Mouse (Mus musculus) mouse embryonic stem cell (cell line): ENCODE measurements around the gene Irf8.
"Not testable (repeated sequence)": the region's sequence is repeated elsewhere in the genome, so short reads cannot be mapped to it uniquely, and the experiment has no call there.

Experiments
- in situ Hi-C, 2 experiments: fragments of 300-500 bp; cut with MboI; formaldehyde crosslinking; loops; 1 replicate in 1 of 2; 3 replicates in 1 of 2; pipeline ENCODE4 v1.14.3; 2019 to 2020; ENCODE audit warnings: low sequenced_read_pairs in 2 of 2, low pct_unique_long_range_greater_than_20kb in 1 of 2, mixed read lengths in 1 of 2; ENCODE audit not compliant: unreplicated experiment in 1 of 2

The Irf8 gene

GRCm38 (mm10) chr8:120715200-120715599 is 21.0 kb upstream of the Irf8 start:
- in situ Hi-C loops: no loop called here

GRCm38 (mm10) chr8:120715996-120716680 is 20.0 kb upstream of the Irf8 start:
- in situ Hi-C loops: no loop called here

- in situ Hi-C loops: no loop called here
Observed at GRCm38 (mm10) chr8:120719586-120720236, 16.4 kb upstream of the Irf8 start.

GRCm38 (mm10) chr8:120723025-120723424 is 13.1 kb upstream of the Irf8 start:
- in situ Hi-C loops: no loop called here

- in situ Hi-C loops: not testable (repeated sequence)
Observed at GRCm38 (mm10) chr8:120724096-120724495, 12.1 kb upstream of the Irf8 start.

- in situ Hi-C loops: no loop called here
Observed at GRCm38 (mm10) chr8:120724816-120725575, 11.2 kb upstream of the Irf8 start.

GRCm38 (mm10) chr8:120725576-120725950 is 10.6 kb upstream of the Irf8 start:
- in situ Hi-C loops: no loop called here

- in situ Hi-C loops: no loop called here
Observed at GRCm38 (mm10) chr8:120726051-120726450, 10.1 kb upstream of the Irf8 start.

GRCm38 (mm10) chr8:120728488-120729160 is 7.5 kb upstream of the Irf8 start:
- in situ Hi-C loops: no loop called here

GRCm38 (mm10) chr8:120731582-120731981 is 4.6 kb upstream of the Irf8 start:
- in situ Hi-C loops: no loop called here

GRCm38 (mm10) chr8:120732068-120732467 is 4.1 kb upstream of the Irf8 start:
- in situ Hi-C loops: no loop called here

GRCm38 (mm10) chr8:120736486-120736885 is 328 bp downstream of the Irf8 start:
- in situ Hi-C loops: no loop called here

GRCm38 (mm10) chr8:120737166-120737565 is 1.0 kb downstream of the Irf8 start:
- in situ Hi-C loops: no loop called here

- in situ Hi-C loops: no loop called here
Observed at GRCm38 (mm10) chr8:120738771-120739170, 2.6 kb downstream of the Irf8 start.

- in situ Hi-C loops: no loop called here
Observed at GRCm38 (mm10) chr8:120739526-120739925, 3.4 kb downstream of the Irf8 start.

GRCm38 (mm10) chr8:120740579-120740978 is 4.4 kb downstream of the Irf8 start:
- in situ Hi-C loops: no loop called here

- in situ Hi-C loops: no loop called here
Observed at GRCm38 (mm10) chr8:120741001-120741400, 4.8 kb downstream of the Irf8 start.

- in situ Hi-C loops: no loop called here
Observed at GRCm38 (mm10) chr8:120741815-120742530, 5.8 kb downstream of the Irf8 start.
